Comparison of ENCODE assay signal across 14 mouse cellular contexts in genomic region chr5:113542885-113543476, GRCm38 (mm10). TPM values are rescaled to one million over a fixed set of nuclear protein-coding genes. Genes with fewer than 3 reads are reported as not detected.
DNase-seq lines count a peak whose midpoint lies in the region; ATAC-seq and TF ChIP-seq lines count a peak whose summit lies in the region.
"Had no signal": no experiment of that assay in that cellular context is flagged by ENCODE, and none has a peak within 500 bp of the region (broad histone marks: within the 10 kb centered on the region; RNA-seq: fewer than 3 reads in every experiment).

No protein-coding gene starts in this region.

- H3K4me2 ChIP-seq in forebrain, embryonic 11.5 days (ENCODE audit: low read depth, low read length, severe bottlenecking): 0 out of 2 replicates have a peak overlapping the region, but pooled peaks have one; percentile 8
- H3K4me2 ChIP-seq in hindbrain, embryonic 15.5 days: no peak overlapping the region
- H3K4me2 ChIP-seq in midbrain, embryonic 14.5 days (ENCODE audit: low read length): no peak overlapping the region
- no peak overlapping the region for H3K4me2 ChIP-seq in stomach, postnatal 0 days (replicated peaks; ENCODE audit: low read depth)
- H3K4me2 ChIP-seq: heart, embryonic 11.5 days; limb, embryonic 15.5 days; stomach, embryonic 15.5 days had no signal

- no peak for TF ChIP-seq POLR2A in brain, embryonic 14.5 days (IDR thresholded peaks at IDR 0.05; ENCODE audit: borderline replicate concordance, extremely low read depth, insufficient read depth, insufficient read length, poor library complexity, severe bottlenecking)
- no peak for TF ChIP-seq POLR2A in thymus, adult 2 months (IDR thresholded peaks at IDR 0.05; ENCODE audit: control insufficient read depth, extremely low read depth, insufficient read depth, low read length, poor library complexity)

- WGBS in forebrain, embryonic 11.5 days: 32% methylated on average over 10 of the region's 10 CpGs
- WGBS in hindbrain, embryonic 15.5 days: 17% methylated on average over 10 of the region's 10 CpGs
- 37% methylated on average over 10 of the region's 10 CpGs for WGBS in midbrain, embryonic 14.5 days
- WGBS in thymus, adult 2 months: 67% methylated on average over 10 of the region's 10 CpGs
- WGBS in stomach, postnatal 0 days: 34% methylated on average over 10 of the region's 10 CpGs

- no peaks in the 10 kb centered on the region for H3K9me3 ChIP-seq in forebrain, embryonic 11.5 days (ENCODE audit: control insufficient read depth, low read length)
- no peaks in the 10 kb centered on the region for H3K9me3 ChIP-seq in hindbrain, embryonic 15.5 days
- H3K9me3 ChIP-seq in midbrain, embryonic 14.5 days (ENCODE audit: control insufficient read depth, low read length): no peaks in the 10 kb centered on the region
- no peaks in the 10 kb centered on the region for H3K9me3 ChIP-seq in stomach, postnatal 0 days (ENCODE audit: control insufficient read depth, low read length)
- H3K9me3 ChIP-seq: limb, embryonic 15.5 days; stomach, embryonic 15.5 days had no signal

- H3K27me3 ChIP-seq in forebrain, embryonic 11.5 days (ENCODE audit: control insufficient read depth, insufficient read depth, low read length): no peaks in the 10 kb centered on the region
- H3K27me3 ChIP-seq in hindbrain, embryonic 15.5 days: no peaks in the 10 kb centered on the region
- H3K27me3 ChIP-seq in midbrain, embryonic 14.5 days (ENCODE audit: control insufficient read depth, insufficient read depth, low read length): no peaks in the 10 kb centered on the region
- H3K27me3 ChIP-seq in thymus, adult 2 months (ENCODE audit: control insufficient read depth, insufficient read depth, low read length): no peaks in the 10 kb centered on the region
- no peaks in the 10 kb centered on the region for H3K27me3 ChIP-seq in stomach, postnatal 0 days (ENCODE audit: control insufficient read depth, insufficient read depth, low read length)
- H3K27me3 ChIP-seq: limb, embryonic 15.5 days; stomach, embryonic 15.5 days had no signal

- H3K9ac ChIP-seq in forebrain, embryonic 11.5 days (ENCODE audit: low read length): no peak overlapping the region; the same call in 1 of the 2 replicates
- H3K9ac ChIP-seq in hindbrain, embryonic 15.5 days: no peak overlapping the region
- no peak overlapping the region for H3K9ac ChIP-seq in midbrain, embryonic 14.5 days (replicated peaks; ENCODE audit: low read length)
- no peak overlapping the region for H3K9ac ChIP-seq in stomach, postnatal 0 days (ENCODE audit: low read length)
- H3K9ac ChIP-seq: limb, embryonic 15.5 days; stomach, embryonic 15.5 days had no signal

- no peak for TF ChIP-seq EP300 in stomach, postnatal 0 days (optimal IDR thresholded peaks at IDR 0.05)

- H3K4me3 ChIP-seq in forebrain, embryonic 11.5 days (ENCODE audit: low read depth, low read length): no peak overlapping the region
- H3K4me3 ChIP-seq in hindbrain, embryonic 15.5 days: no peak overlapping the region
- no peak overlapping the region for H3K4me3 ChIP-seq in midbrain, embryonic 14.5 days (replicated peaks; ENCODE audit: low read depth, low read length)
- H3K4me3 ChIP-seq in thymus, adult 2 months (ENCODE audit: control insufficient read depth, insufficient read depth, low read length): no peak overlapping the region
- no peak overlapping the region for H3K4me3 ChIP-seq in stomach, postnatal 0 days (ENCODE audit: low read depth, low read length)
- H3K4me3 ChIP-seq: left cerebral cortex, adult 2 months; limb, embryonic 15.5 days; stomach, embryonic 15.5 days had no signal

- ATAC-seq in forebrain, embryonic 11.5 days (replicated peaks; ENCODE audit: low FRiP score): peak; percentile 90
- ATAC-seq in hindbrain, embryonic 15.5 days (ENCODE audit: low FRiP score, low read depth): peak; percentile 72
- ATAC-seq in midbrain, embryonic 14.5 days (ENCODE audit: low FRiP score, low TSS enrichment): peak; percentile 57; the same call in 1 of the 2 replicates
- no peak for ATAC-seq in stomach, postnatal 0 days (ENCODE audit: low FRiP score, low TSS enrichment)

- H3K36me3 ChIP-seq in forebrain, embryonic 11.5 days (ENCODE audit: control insufficient read depth, insufficient read depth, low read length): no peaks in the 10 kb centered on the region
- no peaks in the 10 kb centered on the region for H3K36me3 ChIP-seq in hindbrain, embryonic 15.5 days
- no peaks in the 10 kb centered on the region for H3K36me3 ChIP-seq in midbrain, embryonic 14.5 days (ENCODE audit: control insufficient read depth, insufficient read depth, low read length)
- H3K36me3 ChIP-seq in thymus, adult 2 months (ENCODE audit: control insufficient read depth, insufficient read depth, low read length): no peaks in the 10 kb centered on the region
- H3K36me3 ChIP-seq in stomach, postnatal 0 days (ENCODE audit: control insufficient read depth, insufficient read depth, low read length): no peaks in the 10 kb centered on the region
- H3K36me3 ChIP-seq: limb, embryonic 15.5 days; stomach, embryonic 15.5 days had no signal

- no peak for TF ChIP-seq CTCF in brain, embryonic 14.5 days (IDR thresholded peaks at IDR 0.05; ENCODE audit: borderline replicate concordance, extremely low read depth, insufficient read depth, insufficient read length)
- no peak for TF ChIP-seq CTCF in thymus, adult 2 months (IDR thresholded peaks at IDR 0.05; ENCODE audit: borderline replicate concordance, control insufficient read depth, extremely low read depth, insufficient read depth, low read length, poor library complexity)
- TF ChIP-seq CTCF in stomach, postnatal 0 days (IDR thresholded peaks at IDR 0.05; ENCODE audit: low read depth): no peak

- H3K27ac ChIP-seq in forebrain, embryonic 11.5 days (ENCODE audit: low read depth, low read length): peak overlapping the region; percentile 27; the same call in 1 of the 2 replicates
- H3K27ac ChIP-seq in hindbrain, embryonic 15.5 days (replicated peaks): 0 out of 2 replicates have a peak overlapping the region, but pooled peaks have one; percentile 5
- peak overlapping the region; percentile 55 for H3K27ac ChIP-seq in midbrain, embryonic 14.5 days (replicated peaks; ENCODE audit: low read depth, low read length)
- no peak overlapping the region for H3K27ac ChIP-seq in thymus, adult 2 months (ENCODE audit: control insufficient read depth, insufficient read depth, low read length)
- H3K27ac ChIP-seq in stomach, postnatal 0 days (replicated peaks): no peak overlapping the region
- H3K27ac ChIP-seq: left cerebral cortex, adult 2 months; limb, embryonic 15.5 days; stomach, embryonic 15.5 days had no signal

- peak; percentile 95 for DNase-seq in brain, embryonic 14.5 days (ENCODE audit: low read depth)
- DNase-seq in forebrain, embryonic 11.5 days (ENCODE audit: low spot score): peak; percentile 76
- peak; percentile 59 for DNase-seq in midbrain, embryonic 14.5 days
- no peak for DNase-seq in thymus, adult 2 months
- no peak for DNase-seq in stomach, postnatal 0 days (ENCODE audit: low spot score)
- no peak for DNase-seq in kidney, postnatal 4 days
- DNase-seq: cerebellum, adult 9-11 months; kidney, postnatal 10 days; right cerebral cortex, postnatal 25 days had no signal

- H3K4me1 ChIP-seq in forebrain, embryonic 11.5 days (replicated peaks; ENCODE audit: control insufficient read depth, insufficient read depth, low read length): peaks cover 8% of the 10 kb centered on the region
- peaks cover 37% of the 10 kb centered on the region for H3K4me1 ChIP-seq in hindbrain, embryonic 15.5 days (replicated peaks)
- peaks cover 19% of the 10 kb centered on the region for H3K4me1 ChIP-seq in midbrain, embryonic 14.5 days (ENCODE audit: control insufficient read depth, insufficient read depth, low read length)
- H3K4me1 ChIP-seq in thymus, adult 2 months (replicated peaks; ENCODE audit: control insufficient read depth, insufficient read depth, low read length): peaks cover 5% of the 10 kb centered on the region
- H3K4me1 ChIP-seq in stomach, postnatal 0 days (replicated peaks; ENCODE audit: control insufficient read depth, insufficient read depth): no peaks in the 10 kb centered on the region
- H3K4me1 ChIP-seq: limb, embryonic 15.5 days; stomach, embryonic 15.5 days had no signal

RNA-seq across cellular contexts. Expression of gene Wscd2, which starts 52.8 kb away (rescaled TPM):
- 9.2 and 13.5 TPM in 2 replicates for polyA plus RNA-seq in brain, embryonic 14.5 days (2012; rRNA removed)
- polyA plus RNA-seq in forebrain, embryonic 11.5 days (2014; fragmentation: Nextera tagmentation; extraction: Ambion mirVana): 6.7 and 7.6 TPM in 2 replicates
- 13.2 and 13.8 TPM in 2 replicates for polyA plus RNA-seq in hindbrain, embryonic 15.5 days (2015; fragmentation: Nextera tagmentation; extraction: Ambion mirVana)
- 10.7 and 12.0 TPM in 2 replicates for polyA plus RNA-seq in midbrain, embryonic 14.5 days (2014; fragmentation: Nextera tagmentation; extraction: Ambion mirVana)
- 1.2 and 1.6 TPM in 2 replicates for polyA plus RNA-seq in thymus, adult 2 months (2012; rRNA removed)
- 5.2 and 5.7 TPM in 2 replicates for polyA plus RNA-seq in stomach, postnatal 0 days (2015; fragmentation: Nextera tagmentation; extraction: Ambion mirVana)

Comparison
In these comparisons a context has a peak if more than half of its experiments do, and no peak if none do; other contexts are left out.
1. DNase-seq: peak in brain, embryonic 14.5 days (single experiment), forebrain, embryonic 11.5 days (single experiment) and midbrain, embryonic 14.5 days (single experiment); none in thymus, adult 2 months (single experiment), stomach, postnatal 0 days (single experiment) and kidney, postnatal 4 days (0 of 2).
2. H3K27ac ChIP-seq: peak in forebrain, embryonic 11.5 days (single experiment), hindbrain, embryonic 15.5 days (single experiment) and midbrain, embryonic 14.5 days (single experiment); none in thymus, adult 2 months (single experiment) and stomach, postnatal 0 days (single experiment).